Mouse (Mus musculus) forebrain, embryonic 10.5 days (tissue): ENCODE data around the gene Abca4. TPM values are rescaled to one million over a fixed set of nuclear protein-coding genes. Genes with fewer than 3 reads are reported as not detected.

Experiments used
- DNase-seq: peaks from one replicate; pipeline ENCODE4 v3.0.0-alpha.2; 2017; ENCODE audit warnings: low spot score; ENCODE audit errors: extremely low spot score
- H3K27ac ChIP-seq: fragments of 300-500 bp; sonication (generic); 2 replicates; pipeline ENCODE4 v1.5.1; 2016; ENCODE audit warnings: mild to moderate bottlenecking
- H3K27me3 ChIP-seq: fragments of 300-500 bp; sonication (generic); 2 replicates; pipeline ENCODE4 v1.6.1; 2016; ENCODE audit warnings: mild to moderate bottlenecking; ENCODE audit not compliant: poor library complexity, severe bottlenecking
- H3K36me3 ChIP-seq: fragments of 300-500 bp; sonication (generic); replicated peaks from 2 replicates; pipeline ENCODE4 v1.6.1; 2016; ENCODE audit warnings: mild to moderate bottlenecking, moderate library complexity
- H3K4me1 ChIP-seq: fragments of 300-500 bp; sonication (generic); 2 replicates; pipeline ENCODE4 v1.6.1; 2016
- H3K4me3 ChIP-seq: fragments of 300-500 bp; sonication (generic); 2 replicates; pipeline ENCODE4 v1.5.1; 2016; ENCODE audit warnings: mild to moderate bottlenecking, moderate library complexity
- H3K9me3 ChIP-seq: fragments of 300-500 bp; sonication (generic); 2 replicates; pipeline ENCODE4 v1.6.1; 2016; ENCODE audit warnings: mild to moderate bottlenecking, moderate library complexity
- WGBS: fragments of 180-500 bp; shearing (Covaris S2); methylation state at CpG from one replicate; pipeline ENCODE4 v1.1.7; 2016; 5-methylcytosine and 5-hydroxymethylcytosine counted together
- polyA plus RNA-seq: library from polyadenylated mRNA; unstranded; fragments of >200 nt; fragmentation: Nextera tagmentation; extraction: Ambion mirVana; gene quantifications from 2 replicates; pipeline ENCODE4 v1.2.1, GENCODE M21; 2016

Gene Abca4
- polyA plus RNA-seq, 1 experiment from 2014 or later = 1.7 TPM

GRCm38 (mm10) chr3:122200447-122200846, 156.2 kb downstream of the Abca4 start:
- H3K27ac ChIP-seq = no peak overlapping the region
- no peaks in the 10 kb centered on the region for H3K9me3 ChIP-seq
- no peak overlapping the region for H3K4me3 ChIP-seq
- WGBS = 62% methylated on average over 5 of the region's 5 CpGs
- H3K27me3 ChIP-seq = no peaks in the 10 kb centered on the region
- peaks cover 27% of the 10 kb centered on the region for H3K4me1 ChIP-seq
- no peaks in the 10 kb centered on the region for H3K36me3 ChIP-seq
- DNase-seq = no peak

GRCm38 (mm10) chr3:122202307-122202732, 158.1 kb downstream of the Abca4 start:
- no peaks in the 10 kb centered on the region for H3K27me3 ChIP-seq
- H3K9me3 ChIP-seq = no peaks in the 10 kb centered on the region
- peak; percentile 21 for DNase-seq
- no peaks in the 10 kb centered on the region for H3K36me3 ChIP-seq
- peaks cover 32% of the 10 kb centered on the region for H3K4me1 ChIP-seq
- H3K27ac ChIP-seq = peak overlapping the region; percentile 69
- 11% methylated on average over 5 of the region's 5 CpGs for WGBS
- H3K4me3 ChIP-seq = no peak overlapping the region

GRCm38 (mm10) chr3:122203675-122204329, 159.6 kb downstream of the Abca4 start:
- WGBS = 81% methylated on average over 9 of the region's 9 CpGs
- DNase-seq = no peak
- Histone ChIP-seq H3K4me3 (no peak overlapping the region), H3K36me3 (no peaks in the 10 kb centered on the region), H3K27ac (no peak overlapping the region), H3K4me1 (peaks cover 32% of the 10 kb centered on the region), H3K27me3 (no peaks in the 10 kb centered on the region), H3K9me3 (no peaks in the 10 kb centered on the region)

GRCm38 (mm10) chr3:122205753-122206152, 161.5 kb downstream of the Abca4 start:
- no peak for DNase-seq
- no peak overlapping the region for H3K4me3 ChIP-seq
- H3K27me3 ChIP-seq = no peaks in the 10 kb centered on the region
- 88% methylated on average over 6 of the region's 6 CpGs for WGBS
- H3K9me3 ChIP-seq = no peaks in the 10 kb centered on the region
- no peaks in the 10 kb centered on the region for H3K36me3 ChIP-seq
- H3K27ac ChIP-seq = no peak overlapping the region
- H3K4me1 ChIP-seq = peaks cover 27% of the 10 kb centered on the region

GRCm38 (mm10) chr3:122206279-122207070, 162.2 kb downstream of the Abca4 start:
- no peaks in the 10 kb centered on the region for H3K9me3 ChIP-seq
- no peak for DNase-seq
- H3K27ac ChIP-seq = no peak overlapping the region
- H3K27me3 ChIP-seq = no peaks in the 10 kb centered on the region
- H3K4me3 ChIP-seq = no peak overlapping the region
- H3K4me1 ChIP-seq = peaks cover 21% of the 10 kb centered on the region
- no peaks in the 10 kb centered on the region for H3K36me3 ChIP-seq
- 64% methylated on average over 8 of the region's 8 CpGs for WGBS

DNA sequence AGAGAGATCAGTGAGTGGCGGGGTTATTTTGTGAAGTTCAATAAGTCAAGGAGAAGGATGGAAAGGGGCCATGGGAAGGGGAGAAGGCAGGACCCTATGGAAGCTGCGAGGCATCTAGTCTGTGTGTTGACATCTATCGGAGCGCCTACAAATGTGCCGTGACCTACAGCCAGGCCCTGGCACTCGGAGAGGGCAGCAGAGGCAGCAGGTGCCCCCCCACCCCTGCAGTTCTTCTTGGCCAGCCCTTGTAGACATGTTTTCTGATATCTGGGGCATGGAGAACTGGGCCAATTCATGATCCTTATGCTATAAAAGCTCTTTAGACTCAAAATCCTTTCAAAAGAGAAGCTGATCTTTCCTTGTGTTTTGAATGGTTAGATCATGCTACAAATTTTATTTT, 163.5 kb downstream of the Abca4 start:
- H3K4me3 ChIP-seq = no peak overlapping the region
- WGBS = 89% methylated on average over 6 of the region's 6 CpGs

GRCm38 (mm10) chr3:122208296-122209225, 164.3 kb downstream of the Abca4 start:
- H3K4me3 ChIP-seq = no peak overlapping the region
- H3K4me1 ChIP-seq = peaks cover 5% of the 10 kb centered on the region; the same call in 1 of the 2 replicates
- H3K9me3 ChIP-seq = no peaks in the 10 kb centered on the region
- H3K27me3 ChIP-seq = no peaks in the 10 kb centered on the region
- 89% methylated on average over 15 of the region's 15 CpGs for WGBS
- no peak for DNase-seq
- H3K27ac ChIP-seq = no peak overlapping the region
- no peaks in the 10 kb centered on the region for H3K36me3 ChIP-seq

More for the DNA sequence above, 163.5 kb downstream of the Abca4 start:
- Histone ChIP-seq H3K36me3 (no peaks in the 10 kb centered on the region), H3K4me1 (peaks cover 8% of the 10 kb centered on the region), H3K27me3 (no peaks in the 10 kb centered on the region), H3K9me3 (no peaks in the 10 kb centered on the region), H3K27ac (no peak overlapping the region)
- no peak for DNase-seq

DNA sequence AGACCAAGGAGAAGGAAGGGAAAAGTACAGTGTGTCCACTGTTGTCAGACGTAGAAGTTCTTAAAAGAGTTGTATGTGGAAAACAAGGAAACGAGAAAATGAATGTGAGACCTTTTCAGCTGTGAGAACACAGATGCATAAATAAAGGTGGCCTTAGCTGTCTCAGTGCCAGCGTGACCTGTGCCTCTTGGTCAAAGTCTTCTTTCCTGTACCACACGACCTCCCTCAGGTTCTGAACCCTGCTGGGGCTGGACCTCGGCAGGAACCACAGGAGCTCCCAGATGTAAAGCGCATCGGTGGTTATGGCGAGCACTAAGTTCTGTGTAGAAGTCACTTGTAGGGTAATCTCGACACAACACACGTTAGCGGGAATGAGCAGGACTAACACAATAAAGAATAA, 165.3 kb downstream of the Abca4 start:
- no peaks in the 10 kb centered on the region for H3K36me3 ChIP-seq
- H3K9me3 ChIP-seq = no peaks in the 10 kb centered on the region
- WGBS = 91% methylated on average over 11 of the region's 11 CpGs
- no peak for DNase-seq
- H3K4me1 ChIP-seq = peaks cover 5% of the 10 kb centered on the region; the same call in 1 of the 2 replicates
- H3K27me3 ChIP-seq = no peaks in the 10 kb centered on the region
- H3K27ac ChIP-seq = no peak overlapping the region
- no peak overlapping the region for H3K4me3 ChIP-seq

DNA sequence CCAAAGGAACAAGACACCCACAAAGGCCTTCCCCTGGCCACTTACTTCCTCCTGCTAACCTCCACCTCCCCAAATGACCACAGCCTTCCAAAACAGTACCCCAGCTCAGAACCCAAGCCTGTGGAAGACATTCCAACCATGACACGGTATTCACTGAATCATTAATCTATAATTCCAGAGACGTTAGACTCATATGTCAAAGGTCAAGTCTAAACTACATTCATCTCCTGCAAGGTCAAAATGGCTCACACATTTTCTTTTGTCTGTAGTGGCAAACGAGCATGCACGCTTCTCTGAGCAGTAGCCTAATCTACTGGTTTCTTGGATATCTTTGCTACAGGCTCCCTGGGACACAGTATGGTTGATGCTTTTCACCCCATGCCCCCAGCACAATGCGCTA, 166.2 kb downstream of the Abca4 start:
- Histone ChIP-seq H3K27ac (no peak overlapping the region), H3K9me3 (no peaks in the 10 kb centered on the region), H3K27me3 (no peaks in the 10 kb centered on the region), H3K4me1 (peaks cover 5% of the 10 kb centered on the region; the same call in 1 of the 2 replicates), H3K36me3 (no peaks in the 10 kb centered on the region), H3K4me3 (no peak overlapping the region)
- WGBS = 71% methylated on average over 5 of the region's 5 CpGs
- no peak for DNase-seq

DNA sequence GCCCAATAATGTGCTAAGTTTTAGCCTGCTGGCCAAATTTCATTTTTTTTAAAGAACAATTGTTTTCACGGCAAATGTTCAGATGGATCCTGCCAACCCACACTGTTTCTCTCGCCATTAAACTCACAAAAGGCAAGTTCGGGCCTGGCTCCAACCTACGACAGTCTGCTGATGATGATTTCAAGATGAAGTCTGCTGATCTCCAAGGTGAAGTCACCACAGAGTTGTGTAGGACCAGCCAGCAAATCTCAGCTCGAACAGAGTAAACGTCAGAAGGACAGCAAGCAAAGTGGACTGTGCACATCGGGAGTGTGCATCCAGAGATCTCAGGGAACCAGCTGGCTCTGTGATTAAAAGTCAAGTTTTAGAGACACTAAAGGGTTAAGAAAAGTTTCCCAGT, 166.6 kb downstream of the Abca4 start:
- no peak for DNase-seq
- no peak overlapping the region for H3K27ac ChIP-seq

DNA sequence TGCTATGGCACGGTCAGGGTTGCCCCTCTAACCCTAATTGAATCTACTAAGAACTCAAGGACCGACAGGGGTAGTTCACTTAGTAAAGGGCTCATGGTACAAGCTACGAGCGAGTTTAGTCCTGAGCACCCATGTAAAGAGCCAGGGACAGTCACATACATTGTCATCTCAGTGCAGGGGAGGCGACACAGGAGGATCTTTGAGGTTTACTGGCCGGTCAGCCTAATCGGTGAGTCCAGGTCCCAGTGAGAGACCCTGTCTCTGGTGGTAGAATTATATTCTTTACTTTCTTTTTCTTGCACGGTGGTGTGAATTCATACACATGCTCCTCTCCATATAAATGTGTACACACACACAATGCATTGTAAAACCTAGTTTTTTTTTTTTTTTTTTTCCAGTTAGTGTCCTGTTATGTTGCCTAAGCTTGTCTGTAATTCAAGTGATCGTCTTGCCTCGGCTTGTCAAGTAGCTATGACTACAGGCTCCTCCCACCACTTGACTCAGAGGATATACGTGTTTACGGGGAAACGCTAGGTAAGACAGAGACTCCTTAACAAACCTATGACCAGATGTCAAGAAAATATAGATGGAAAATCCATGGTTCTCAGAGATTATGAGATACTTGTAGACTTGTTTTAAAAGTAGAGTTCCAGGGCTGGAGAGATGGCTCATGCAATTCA, 167.3 kb downstream of the Abca4 start:
- Histone ChIP-seq H3K9me3 (no peaks in the 10 kb centered on the region), H3K4me1 (no peaks in the 10 kb centered on the region), H3K36me3 (no peaks in the 10 kb centered on the region), H3K27ac (no peak overlapping the region), H3K4me3 (no peak overlapping the region), H3K27me3 (no peaks in the 10 kb centered on the region)
- WGBS = 82% methylated on average over 13 of the region's 13 CpGs
- DNase-seq = no peak

More for the DNA sequence above, 166.6 kb downstream of the Abca4 start:
- H3K27me3 ChIP-seq = no peaks in the 10 kb centered on the region
- no peaks in the 10 kb centered on the region for H3K36me3 ChIP-seq
- H3K4me1 ChIP-seq = peaks cover 5% of the 10 kb centered on the region; the same call in 1 of the 2 replicates
- no peak overlapping the region for H3K4me3 ChIP-seq
- 93% methylated on average over 7 of the region's 7 CpGs for WGBS
- no peaks in the 10 kb centered on the region for H3K9me3 ChIP-seq
